Mouse (Mus musculus) cerebellum, adult 2 months (tissue): ENCODE data around the gene Bach2.
A peak's percentile ranks its signal among the peaks of the same experiment; 100 is the strongest.

Experiments
- CTCF ChIP-seq: fragments of 200-500 bp; IDR thresholded peaks from 2 replicates; pipeline ENCODE4 v1.5.1; 2011; ENCODE audit warnings: low read depth, mild to moderate bottlenecking, control low read depth, low read length, moderate library complexity, borderline replicate concordance; ENCODE audit not compliant: insufficient read depth
- POLR2A ChIP-seq: fragments of 200-500 bp; IDR thresholded peaks from 2 replicates; pipeline ENCODE4 v1.6.1; 2011; ENCODE audit warnings: low read length, control low read depth, borderline replicate concordance; ENCODE audit not compliant: insufficient read depth

DNA sequence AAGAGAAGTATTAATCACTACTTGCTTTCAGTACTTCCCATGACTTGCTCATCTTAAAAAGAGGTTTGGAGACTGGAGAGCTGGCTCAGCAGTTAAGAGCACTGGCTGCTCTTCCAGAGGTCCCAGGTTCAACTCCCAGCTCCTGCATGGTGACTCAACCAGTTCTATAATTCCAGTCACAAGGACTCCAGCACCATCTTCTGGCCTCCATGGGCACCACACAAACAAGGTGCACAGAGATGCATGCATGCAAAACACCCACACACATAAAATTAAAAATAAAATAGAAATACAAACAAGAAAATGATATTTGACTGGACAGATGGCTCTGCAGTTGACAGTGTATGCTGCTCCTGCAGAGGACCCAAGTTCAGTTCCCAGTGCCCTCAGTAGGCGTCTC, 336.0 kb downstream of the Bach2 start:
- TF ChIP-seq CTCF (peak; percentile 31; the same call in 1 of the 2 replicates), POLR2A (no peak)
